Mouse (Mus musculus) kidney, adult 2 months (tissue): ENCODE measurements at regions not wholly inside any gene's neighbourhood (a gene's known extent, or its start where the extent isn't known, plus 50 kb on each side); places are given as distances from the start of the nearest gene placed in this dataset.

Experiments used
- DNase-seq: peaks from one replicate; pipeline ENCODE4 v3.0.0; 2021
- H3K27ac ChIP-seq: fragments of 200-500 bp; 2 replicates; pipeline ENCODE4 v1.5.1; 2012; ENCODE audit warnings: low read depth, low read length, control low read depth, inconsistent platforms; ENCODE audit not compliant: insufficient read depth
- H3K27me3 ChIP-seq: fragments of 200-500 bp; replicated peaks from 2 replicates; pipeline ENCODE4 v1.6.1; 2012; ENCODE audit warnings: mild to moderate bottlenecking, moderate library complexity, low read length, inconsistent platforms; ENCODE audit not compliant: control insufficient read depth, insufficient read depth
- H3K36me3 ChIP-seq: fragments of 200-500 bp; 2 replicates; pipeline ENCODE4 v1.6.1; 2012; ENCODE audit warnings: mild to moderate bottlenecking, moderate library complexity, low read length, inconsistent platforms; ENCODE audit not compliant: control insufficient read depth, insufficient read depth
- H3K4me1 ChIP-seq: fragments of 200-500 bp; 2 replicates; pipeline ENCODE4 v1.6.1; 2011; ENCODE audit warnings: low read length; ENCODE audit not compliant: control insufficient read depth, insufficient read depth
- H3K4me3 ChIP-seq: fragments of 200-500 bp; 2 replicates; pipeline ENCODE4 v1.5.1; 2011; ENCODE audit warnings: mild to moderate bottlenecking, low read depth, low read length, control low read depth; ENCODE audit not compliant: insufficient read depth
- CTCF ChIP-seq: fragments of 200-500 bp; conservative IDR thresholded peaks from 2 replicates; pipeline ENCODE4 v1.5.1; 2011; ENCODE audit warnings: low read depth, mild to moderate bottlenecking, control low read depth, low read length, moderate library complexity, mixed read lengths; ENCODE audit not compliant: insufficient read depth, insufficient read length
- POLR2A ChIP-seq: fragments of 200-500 bp; IDR thresholded peaks from one replicate; pipeline ENCODE4 v1.6.1; 2011; ENCODE audit warnings: low read depth, low read length, control low read depth
- WGBS: fragments of 180-500 bp; shearing (Covaris S2); methylation state at CpG from one replicate; pipeline ENCODE4 v1.1.7; 2018; 5-methylcytosine and 5-hydroxymethylcytosine counted together

DNA sequence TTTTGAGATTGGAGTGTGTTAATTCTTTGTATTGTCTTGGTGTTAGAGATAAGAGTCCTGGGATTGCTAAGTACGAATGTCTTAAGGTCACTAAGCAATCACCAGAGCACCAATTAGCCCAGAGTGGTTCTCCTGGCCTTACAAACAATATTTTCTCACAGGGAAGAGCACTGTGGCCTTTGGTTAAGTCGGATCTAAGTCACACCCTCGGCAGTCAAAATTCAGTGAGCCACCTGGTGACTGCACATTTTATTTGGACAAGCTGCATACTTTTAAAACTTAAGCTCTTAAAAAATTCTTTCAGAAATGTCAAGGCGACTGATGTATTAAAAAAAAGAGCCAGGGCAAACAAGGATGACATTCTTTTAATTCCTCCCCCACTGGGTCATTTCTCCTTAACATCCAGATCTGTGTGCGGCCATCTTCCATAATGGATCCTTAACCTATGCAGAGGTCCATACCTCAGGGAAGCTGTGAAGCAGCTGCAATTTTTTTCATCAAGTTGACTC, 60.9 kb upstream of the Foxa2 start:
- DNase-seq: no peak
- TF ChIP-seq POLR2A (no peak), CTCF (no peak)
- no peaks in the 10 kb centered on the region for H3K36me3 ChIP-seq
- H3K4me1 ChIP-seq: no peaks in the 10 kb centered on the region
- no peak overlapping the region for H3K27ac ChIP-seq
- WGBS: 64% methylated on average over 5 of the region's 5 CpGs
- no peak overlapping the region for H3K4me3 ChIP-seq
- H3K27me3 ChIP-seq: no peaks in the 10 kb centered on the region

DNA sequence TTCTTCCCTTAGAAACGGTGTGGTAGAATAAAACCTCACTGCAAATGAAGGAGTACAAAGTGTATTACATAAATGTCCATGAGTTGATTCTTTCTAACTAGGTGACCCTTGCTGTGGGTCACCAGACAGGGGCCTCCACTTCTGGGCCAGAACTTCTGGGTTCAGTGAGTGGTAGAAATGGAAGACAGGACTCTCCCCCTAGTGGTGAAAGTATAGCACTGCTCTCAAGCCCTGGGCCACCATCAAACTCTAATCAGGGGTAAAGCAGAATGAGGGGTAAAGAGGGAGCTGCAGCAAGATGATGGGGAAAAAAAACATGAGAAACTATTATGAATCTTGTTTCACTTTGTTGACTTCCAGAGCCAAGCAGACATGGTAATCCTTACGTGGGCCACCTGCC, 63.4 kb upstream of the Foxa2 start:
- Histone ChIP-seq H3K4me3 (no peak overlapping the region), H3K4me1 (no peaks in the 10 kb centered on the region), H3K27ac (no peak overlapping the region), H3K27me3 (no peaks in the 10 kb centered on the region), H3K36me3 (no peaks in the 10 kb centered on the region)
- DNase-seq: no peak
- WGBS: 77% methylated on average over 2 of the region's 2 CpGs
- TF ChIP-seq CTCF: peak; percentile 55
- TF ChIP-seq POLR2A: no peak

DNA sequence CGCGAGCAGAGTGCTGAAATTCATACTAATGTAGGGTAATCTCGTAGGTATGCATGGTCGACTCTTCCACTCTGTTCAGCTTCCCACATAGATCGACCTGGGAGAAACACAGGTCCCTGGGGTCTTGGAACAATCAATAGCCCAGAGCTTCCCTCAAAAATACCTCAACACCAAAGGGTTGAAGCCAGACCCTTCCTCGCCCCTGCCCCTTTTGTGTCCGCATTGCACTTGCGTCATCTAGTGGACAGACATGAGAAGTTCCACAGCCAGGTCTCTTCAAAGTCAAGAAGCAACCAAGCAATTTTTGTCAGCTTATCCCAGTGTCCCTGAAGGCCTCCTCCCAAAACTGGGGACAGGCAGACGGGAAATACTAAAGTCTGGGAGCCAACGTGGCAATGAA, 65.1 kb upstream of the Foxa2 start:
- H3K36me3 ChIP-seq: no peaks in the 10 kb centered on the region
- no peaks in the 10 kb centered on the region for H3K4me1 ChIP-seq
- no peak for DNase-seq
- H3K4me3 ChIP-seq: no peak overlapping the region
- WGBS: 22% methylated on average over 10 of the region's 10 CpGs
- TF ChIP-seq POLR2A (no peak), CTCF (peak; percentile 68)
- no peak overlapping the region for H3K27ac ChIP-seq
- H3K27me3 ChIP-seq: no peaks in the 10 kb centered on the region

DNA sequence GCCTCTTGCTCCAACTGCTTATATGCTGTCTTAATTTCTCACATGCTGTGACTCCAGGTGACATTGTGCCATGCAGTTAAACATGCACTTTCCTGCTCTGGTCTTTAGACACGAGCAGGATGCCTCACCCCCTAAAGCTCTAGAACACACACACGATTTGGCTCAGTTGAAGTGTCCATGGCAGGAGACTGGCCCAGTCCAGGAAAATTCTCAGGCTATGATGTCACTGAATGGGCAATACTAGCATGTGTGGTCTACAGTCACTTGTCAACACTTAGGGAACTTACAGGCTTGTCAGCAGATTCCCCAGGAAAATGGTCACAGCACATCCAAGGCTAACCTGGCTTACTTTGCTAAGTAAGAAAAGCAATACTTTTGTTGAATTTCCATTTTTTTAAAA, 66.4 kb upstream of the Foxa2 start:
- Histone ChIP-seq H3K4me1 (no peaks in the 10 kb centered on the region), H3K27ac (no peak overlapping the region), H3K27me3 (no peaks in the 10 kb centered on the region), H3K4me3 (no peak overlapping the region), H3K36me3 (no peaks in the 10 kb centered on the region)
- DNase-seq: no peak
- 49% methylated on average over 2 of the region's 2 CpGs for WGBS
- TF ChIP-seq POLR2A (no peak), CTCF (no peak)

DNA sequence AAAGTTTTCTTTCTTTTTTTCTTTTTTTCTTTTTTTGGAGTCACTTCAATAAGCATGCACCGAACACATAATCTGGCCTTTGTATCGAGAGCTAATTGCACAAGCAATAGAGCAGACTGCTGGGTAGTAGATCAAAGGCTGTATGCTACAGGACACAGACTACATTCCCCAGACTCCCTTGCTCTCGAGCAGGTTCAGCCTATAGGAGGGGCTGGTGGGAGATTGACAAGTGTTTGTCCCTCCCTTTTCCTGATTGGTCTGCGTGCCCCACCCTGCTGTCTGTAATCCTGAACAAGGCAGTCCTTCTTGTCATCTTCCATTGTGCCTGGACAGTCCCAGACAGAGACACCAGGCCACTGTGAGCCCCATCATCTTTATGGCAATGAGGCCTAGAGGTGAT, 67.8 kb upstream of the Foxa2 start:
- H3K27me3 ChIP-seq: no peaks in the 10 kb centered on the region
- H3K36me3 ChIP-seq: no peaks in the 10 kb centered on the region
- no peak overlapping the region for H3K27ac ChIP-seq
- TF ChIP-seq CTCF (no peak), POLR2A (no peak)
- H3K4me1 ChIP-seq: no peaks in the 10 kb centered on the region
- 26% methylated on average over 4 of the region's 4 CpGs for WGBS
- no peak overlapping the region for H3K4me3 ChIP-seq
- no peak for DNase-seq

DNA sequence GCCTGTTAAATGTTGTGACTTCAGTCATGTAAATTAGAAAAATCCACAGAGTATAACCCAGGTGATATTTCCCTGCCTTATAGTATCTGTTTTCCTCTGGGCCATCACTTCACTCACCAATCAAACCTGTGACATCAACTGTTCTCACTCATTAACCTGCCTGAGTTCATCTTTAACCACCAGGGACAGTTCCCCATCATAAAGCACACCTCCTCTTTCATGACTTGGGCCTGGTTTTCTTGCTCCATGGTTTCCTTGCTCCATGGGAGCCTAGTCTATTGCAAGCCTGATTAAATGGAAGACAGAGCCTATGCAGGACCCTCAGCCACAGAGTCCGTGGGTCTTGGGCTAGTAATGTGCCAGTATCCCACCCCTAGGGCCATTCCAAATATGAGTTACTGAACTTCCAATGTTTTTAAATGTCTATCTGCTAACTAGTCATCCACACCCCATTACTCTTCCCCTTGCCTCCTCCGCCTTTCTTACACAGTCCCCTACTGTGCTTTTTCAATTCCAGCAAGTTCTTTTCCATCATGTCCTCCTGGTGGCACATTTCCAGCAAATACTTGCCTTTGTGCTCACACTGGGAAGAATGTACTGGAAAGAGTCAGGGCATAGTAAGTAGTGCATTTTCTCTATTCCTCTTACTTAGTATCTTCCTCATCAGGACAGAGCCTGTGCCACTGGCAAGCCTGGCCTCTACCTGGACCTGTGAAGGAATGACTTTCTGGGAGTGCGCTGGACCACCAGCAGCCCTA, 69.4 kb upstream of the Foxa2 start:
- 68% methylated on average over 3 of the region's 3 CpGs for WGBS
- Histone ChIP-seq H3K4me3 (no peak overlapping the region), H3K27me3 (no peaks in the 10 kb centered on the region), H3K27ac (no peak overlapping the region), H3K36me3 (no peaks in the 10 kb centered on the region), H3K4me1 (no peaks in the 10 kb centered on the region)
- DNase-seq: no peak
- TF ChIP-seq CTCF (no peak), POLR2A (no peak)

DNA sequence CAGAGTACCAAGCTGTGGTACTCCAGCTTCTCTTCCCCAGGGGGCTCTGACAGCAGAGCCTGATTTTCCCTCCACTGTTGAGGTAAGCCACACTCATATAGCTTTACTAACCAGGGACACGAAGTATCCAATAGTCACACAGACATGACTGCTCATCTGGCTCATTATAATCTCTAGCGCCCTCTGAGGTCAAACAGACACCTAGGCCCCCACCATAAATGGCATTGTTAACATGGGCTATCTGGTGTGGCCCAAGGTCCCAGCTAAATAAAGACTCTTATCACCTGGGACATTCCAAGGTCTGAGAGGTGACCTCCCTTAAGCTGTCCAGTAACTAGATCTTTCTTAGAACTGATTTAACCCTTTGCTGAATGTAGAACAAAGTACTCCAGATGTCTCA, 70.7 kb upstream of the Foxa2 start:
- Histone ChIP-seq H3K27ac (no peak overlapping the region), H3K4me1 (no peaks in the 10 kb centered on the region), H3K27me3 (no peaks in the 10 kb centered on the region), H3K36me3 (no peaks in the 10 kb centered on the region), H3K4me3 (no peak overlapping the region)
- TF ChIP-seq CTCF: no peak
- TF ChIP-seq POLR2A: no peak
- 50% methylated on average over 2 of the region's 2 CpGs for WGBS
- DNase-seq: no peak
